Mouse (Mus musculus): Measurements from ENCODE around the gene Gm20388. TPM values are rescaled to one million over a fixed set of nuclear protein-coding genes. Genes with fewer than 3 reads are reported as not detected.

Gene Gm20388
- polyA plus RNA-seq, 1 experiment from 2014 or later: not detected

GRCm38 (mm10) chr8:122436586-122437125 is 2526.0 kb downstream of the Gm20388 start:
- ATAC-seq (ENCODE audit: low FRiP score, low TSS enrichment): no peak
- Histone ChIP-seq H3K36me3 (ENCODE audit: control insufficient read depth, insufficient read depth, low read length) (peaks cover 12% of the 10 kb centered on the region; the same call in 1 of the 2 replicates), H3K27me3 (ENCODE audit: control insufficient read depth, insufficient read depth, low read length) (no peaks in the 10 kb centered on the region), H3K27ac (replicated peaks) (no peak overlapping the region), H3K4me3 (ENCODE audit: low read depth, low read length) (no peak overlapping the region), H3K9me3 (ENCODE audit: control insufficient read depth, low read length) (no peaks in the 10 kb centered on the region), H3K9ac (ENCODE audit: low read length) (no peak overlapping the region), H3K4me1 (replicated peaks; ENCODE audit: control insufficient read depth, insufficient read depth) (no peaks in the 10 kb centered on the region), H3K4me2 (replicated peaks; ENCODE audit: low read depth) (no peak overlapping the region)
- no peak for DNase-seq (ENCODE audit: low spot score)
- 87% methylated on average over 20 of the region's 20 CpGs for WGBS
- no peak for TF ChIP-seq EP300 (optimal IDR thresholded peaks at IDR 0.05)

- ATAC-seq (ENCODE audit: low FRiP score, low TSS enrichment) (no peak; the same call in 1 of the 2 replicates), DNase-seq (ENCODE audit: low spot score) (no peak)
- no peaks in the 10 kb centered on the region for H3K27me3 ChIP-seq (ENCODE audit: control insufficient read depth, insufficient read depth, low read length)
- 89% methylated on average over 13 of the region's 13 CpGs for WGBS
- TF ChIP-seq CTCF (IDR thresholded peaks at IDR 0.05; ENCODE audit: low read depth) (no peak), EP300 (optimal IDR thresholded peaks at IDR 0.05) (no peak)
- no peak overlapping the region for H3K27ac ChIP-seq (replicated peaks)
- no peak overlapping the region for H3K4me3 ChIP-seq (ENCODE audit: low read depth, low read length)
- H3K9ac ChIP-seq (ENCODE audit: low read length): no peak overlapping the region
- H3K4me2 ChIP-seq (replicated peaks; ENCODE audit: low read depth): no peak overlapping the region
- no peaks in the 10 kb centered on the region for H3K4me1 ChIP-seq (replicated peaks; ENCODE audit: control insufficient read depth, insufficient read depth)
- H3K9me3 ChIP-seq (ENCODE audit: control insufficient read depth, low read length): no peaks in the 10 kb centered on the region
- peaks cover 12% of the 10 kb centered on the region; the same call in 1 of the 2 replicates for H3K36me3 ChIP-seq (ENCODE audit: control insufficient read depth, insufficient read depth, low read length)
Measured at GRCm38 (mm10) chr8:122437708-122438331, 2527.2 kb downstream of the Gm20388 start.

- Histone ChIP-seq H3K27me3 (ENCODE audit: control insufficient read depth, insufficient read depth, low read length) (no peaks in the 10 kb centered on the region), H3K36me3 (ENCODE audit: control insufficient read depth, insufficient read depth, low read length) (peaks cover 12% of the 10 kb centered on the region; the same call in 1 of the 2 replicates), H3K9ac (ENCODE audit: low read length) (no peak overlapping the region), H3K4me1 (replicated peaks; ENCODE audit: control insufficient read depth, insufficient read depth) (no peaks in the 10 kb centered on the region), H3K4me2 (replicated peaks; ENCODE audit: low read depth) (no peak overlapping the region), H3K4me3 (ENCODE audit: low read depth, low read length) (no peak overlapping the region), H3K9me3 (ENCODE audit: control insufficient read depth, low read length) (no peaks in the 10 kb centered on the region), H3K27ac (replicated peaks) (no peak overlapping the region)
- 92% methylated on average over 16 of the region's 16 CpGs for WGBS
- no peak for DNase-seq (ENCODE audit: low spot score)
- ATAC-seq (ENCODE audit: low FRiP score, low TSS enrichment): no peak
- TF ChIP-seq CTCF (IDR thresholded peaks at IDR 0.05; ENCODE audit: low read depth) (no peak), EP300 (optimal IDR thresholded peaks at IDR 0.05) (no peak)
Measured at GRCm38 (mm10) chr8:122439336-122439735, 2528.7 kb downstream of the Gm20388 start.

- Histone ChIP-seq H3K4me3 (ENCODE audit: low read depth, low read length) (no peak overlapping the region), H3K27ac (replicated peaks) (no peak overlapping the region), H3K4me1 (replicated peaks; ENCODE audit: control insufficient read depth, insufficient read depth) (no peaks in the 10 kb centered on the region), H3K36me3 (ENCODE audit: control insufficient read depth, insufficient read depth, low read length) (0 out of 2 replicates have a peak, but pooled peaks cover 5% of the 10 kb centered on the region), H3K9me3 (ENCODE audit: control insufficient read depth, low read length) (no peaks in the 10 kb centered on the region), H3K9ac (ENCODE audit: low read length) (no peak overlapping the region), H3K4me2 (replicated peaks; ENCODE audit: low read depth) (no peak overlapping the region), H3K27me3 (ENCODE audit: control insufficient read depth, insufficient read depth, low read length) (no peaks in the 10 kb centered on the region)
- DNase-seq (ENCODE audit: low spot score): no peak
- TF ChIP-seq CTCF (IDR thresholded peaks at IDR 0.05; ENCODE audit: low read depth): no peak
- TF ChIP-seq EP300 (optimal IDR thresholded peaks at IDR 0.05): no peak
- 75% methylated on average over 1 of the region's 1 CpGs for WGBS
- no peak for ATAC-seq (ENCODE audit: low FRiP score, low TSS enrichment)
Measured at GRCm38 (mm10) chr8:122441326-122441725, 2530.7 kb downstream of the Gm20388 start.

GRCm38 (mm10) chr8:122442356-122442755 is 2531.7 kb downstream of the Gm20388 start:
- H3K36me3 ChIP-seq (ENCODE audit: control insufficient read depth, insufficient read depth, low read length): no peaks in the 10 kb centered on the region
- no peaks in the 10 kb centered on the region for H3K4me1 ChIP-seq (replicated peaks; ENCODE audit: control insufficient read depth, insufficient read depth)
- no peak overlapping the region for H3K27ac ChIP-seq (replicated peaks)
- 19% methylated on average over 7 of the region's 7 CpGs for WGBS
- ATAC-seq (ENCODE audit: low FRiP score, low TSS enrichment): no peak
- H3K9ac ChIP-seq (ENCODE audit: low read length): peak overlapping the region; percentile 75; the same call in 1 of the 2 replicates
- TF ChIP-seq EP300 (optimal IDR thresholded peaks at IDR 0.05): no peak
- no peak for TF ChIP-seq CTCF (IDR thresholded peaks at IDR 0.05; ENCODE audit: low read depth)
- H3K4me2 ChIP-seq (replicated peaks; ENCODE audit: low read depth): peak overlapping the region; percentile 99
- H3K9me3 ChIP-seq (ENCODE audit: control insufficient read depth, low read length): no peaks in the 10 kb centered on the region
- no peak for DNase-seq (ENCODE audit: low spot score)
- H3K4me3 ChIP-seq (ENCODE audit: low read depth, low read length): peak overlapping the region; percentile 61
- no peaks in the 10 kb centered on the region for H3K27me3 ChIP-seq (ENCODE audit: control insufficient read depth, insufficient read depth, low read length)

GRCm38 (mm10) chr8:122442781-122443180 is 2532.1 kb downstream of the Gm20388 start:
- Histone ChIP-seq H3K4me1 (replicated peaks; ENCODE audit: control insufficient read depth, insufficient read depth) (no peaks in the 10 kb centered on the region), H3K4me2 (replicated peaks; ENCODE audit: low read depth) (peak overlapping the region; percentile 99), H3K9ac (ENCODE audit: low read length) (peak overlapping the region; percentile 75), H3K36me3 (ENCODE audit: control insufficient read depth, insufficient read depth, low read length) (no peaks in the 10 kb centered on the region), H3K4me3 (ENCODE audit: low read depth, low read length) (peak overlapping the region; percentile 61), H3K9me3 (ENCODE audit: control insufficient read depth, low read length) (no peaks in the 10 kb centered on the region), H3K27ac (replicated peaks) (peak overlapping the region; percentile 67), H3K27me3 (ENCODE audit: control insufficient read depth, insufficient read depth, low read length) (no peaks in the 10 kb centered on the region)
- no peak for TF ChIP-seq EP300 (optimal IDR thresholded peaks at IDR 0.05)
- TF ChIP-seq CTCF (IDR thresholded peaks at IDR 0.05; ENCODE audit: low read depth): no peak
- DNase-seq (ENCODE audit: low spot score) (no peak), ATAC-seq (ENCODE audit: low FRiP score, low TSS enrichment) (no peak)
- 0% methylated on average over 12 of the region's 12 CpGs for WGBS
